Mouse (Mus musculus): ENCODE data around the gene Cox19. TPM values are rescaled to one million over a fixed set of nuclear protein-coding genes. Genes with fewer than 3 reads are reported as not detected.
A peak's percentile ranks its signal among the peaks of the same experiment; 100 is the strongest.

The Cox19 gene
- polyA plus RNA-seq, 1 experiment from 2014 or later, result 103 TPM

DNA sequence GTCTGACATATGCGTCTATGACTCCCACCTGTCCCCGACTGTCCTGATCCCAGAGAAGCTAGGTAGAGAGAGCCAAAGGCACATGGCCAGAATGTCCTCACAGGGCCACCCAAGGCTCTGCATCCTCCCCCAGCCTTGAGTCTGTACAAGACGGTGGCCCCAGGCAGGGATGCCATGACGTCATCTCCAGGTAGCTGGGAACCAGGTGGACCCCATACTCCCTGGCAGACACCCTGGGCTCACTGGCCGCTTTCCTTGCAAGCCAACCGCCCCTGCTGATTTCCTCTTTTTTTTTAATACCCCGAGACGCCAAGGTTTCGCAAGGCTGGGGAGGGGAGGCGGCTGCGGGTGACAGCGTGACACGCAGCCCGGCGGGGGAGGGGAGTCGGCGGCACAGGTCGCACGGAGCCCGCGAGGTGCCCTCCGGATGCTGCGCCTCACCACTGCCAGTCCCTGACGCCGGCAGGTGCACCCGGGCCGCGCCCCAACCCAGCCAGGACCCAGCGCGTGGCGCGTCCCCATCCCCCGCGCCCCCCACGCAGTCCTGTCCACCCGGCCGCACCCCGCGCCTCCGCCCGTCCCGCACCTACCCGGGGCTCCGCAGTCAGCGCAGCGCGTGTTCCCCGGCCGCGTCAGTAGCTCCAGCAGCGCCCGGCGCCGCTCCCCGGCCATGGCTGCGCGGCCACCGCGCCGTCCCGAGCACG, 26.4 kb downstream of the Cox19 start:
- Histone ChIP-seq H3K27ac (ENCODE audit: low read depth, low read length) (no peak overlapping the region), H3K4me1 (replicated peaks; ENCODE audit: control insufficient read depth, insufficient read depth, low read length) (0 out of 2 replicates have a peak, but pooled peaks cover 3% of the 10 kb centered on the region), H3K27me3 (ENCODE audit: control insufficient read depth, insufficient read depth, low read length) (peaks cover 31% of the 10 kb centered on the region), H3K9ac (ENCODE audit: low read length) (peak overlapping the region; percentile 63), H3K36me3 (ENCODE audit: control insufficient read depth, insufficient read depth, low read length) (no peaks in the 10 kb centered on the region), H3K4me3 (ENCODE audit: low read depth, low read length) (peak overlapping the region; percentile 67), H3K9me3 (ENCODE audit: control insufficient read depth, low read length) (no peaks in the 10 kb centered on the region), H3K4me2 (ENCODE audit: low read depth, low read length, severe bottlenecking) (peak overlapping the region; percentile 93)
- peak; percentile 70 for DNase-seq (ENCODE audit: low spot score)
- 8% methylated on average over 11 of the region's 62 CpGs for WGBS
- ATAC-seq (replicated peaks; ENCODE audit: low FRiP score), result peak; percentile 45; the same call in 1 of the 2 replicates

DNA sequence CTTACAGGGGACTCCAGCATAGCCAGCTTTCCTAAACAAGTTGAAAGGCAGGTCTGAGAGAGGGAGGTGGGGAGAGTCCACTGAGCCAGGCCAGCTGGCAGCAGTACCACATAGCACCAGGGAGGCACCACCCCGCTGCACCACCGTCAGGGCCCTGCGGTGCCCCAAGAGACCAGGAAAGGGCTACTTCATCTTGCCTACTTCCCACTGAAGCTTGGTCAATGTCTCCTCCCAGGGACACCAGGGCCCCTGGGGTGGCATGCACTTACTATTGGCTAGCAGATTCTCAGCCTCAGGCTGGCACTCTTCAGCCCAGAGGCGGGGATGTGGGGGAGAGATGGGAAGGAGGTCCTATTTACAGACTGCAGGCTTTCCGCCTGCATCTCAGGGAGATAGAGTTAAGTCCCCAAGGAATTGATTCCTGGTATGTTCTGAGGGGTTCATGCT, 27.1 kb downstream of the Cox19 start:
- ATAC-seq (replicated peaks; ENCODE audit: low FRiP score) (no peak), DNase-seq (ENCODE audit: low spot score) (no peak)
- Histone ChIP-seq H3K9me3 (ENCODE audit: control insufficient read depth, low read length) (no peaks in the 10 kb centered on the region), H3K9ac (ENCODE audit: low read length) (no peak overlapping the region), H3K27me3 (ENCODE audit: control insufficient read depth, insufficient read depth, low read length) (peaks cover 31% of the 10 kb centered on the region), H3K36me3 (ENCODE audit: control insufficient read depth, insufficient read depth, low read length) (no peaks in the 10 kb centered on the region), H3K4me3 (ENCODE audit: low read depth, low read length) (peak overlapping the region; percentile 67; the same call in 1 of the 2 replicates), H3K4me2 (ENCODE audit: low read depth, low read length, severe bottlenecking) (no peak overlapping the region), H3K4me1 (replicated peaks; ENCODE audit: control insufficient read depth, insufficient read depth, low read length) (0 out of 2 replicates have a peak, but pooled peaks cover 3% of the 10 kb centered on the region), H3K27ac (ENCODE audit: low read depth, low read length) (no peak overlapping the region)
- 61% methylated on average over 5 of the region's 5 CpGs for WGBS

DNA sequence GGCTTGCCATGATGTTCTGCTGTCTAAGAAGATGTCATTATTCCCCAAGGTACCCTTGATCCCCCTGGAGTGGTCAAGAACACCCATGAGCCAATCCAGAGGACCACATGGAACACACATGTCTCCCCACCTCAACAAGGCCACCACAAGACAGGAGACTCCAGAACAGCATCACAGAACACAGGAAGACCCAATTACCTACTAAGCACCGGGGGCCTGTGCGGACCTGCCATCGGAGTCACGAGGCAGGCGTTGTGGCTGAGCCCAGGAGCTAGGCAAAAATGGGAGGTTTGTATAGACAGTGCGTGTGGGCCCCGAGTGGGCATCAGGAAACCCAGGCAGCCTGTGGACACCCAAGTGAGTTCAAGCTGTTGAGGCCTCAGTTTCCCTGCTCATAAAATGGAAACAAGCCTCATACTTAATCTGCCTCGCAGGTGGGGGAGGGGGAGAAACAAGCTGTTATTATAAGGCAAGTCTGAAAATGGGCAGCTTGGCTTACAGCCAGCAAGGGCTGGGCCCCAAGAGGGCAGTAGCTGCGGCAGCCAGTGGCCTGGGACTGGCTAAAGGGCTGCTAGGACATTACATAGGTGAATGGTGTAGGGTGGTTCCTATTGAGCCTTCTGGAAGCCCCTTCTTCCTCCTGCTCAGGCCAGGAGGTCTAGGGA, 27.8 kb downstream of the Cox19 start:
- no peak for ATAC-seq (replicated peaks; ENCODE audit: low FRiP score)
- Histone ChIP-seq H3K27me3 (ENCODE audit: control insufficient read depth, insufficient read depth, low read length) (peaks cover 31% of the 10 kb centered on the region), H3K27ac (ENCODE audit: low read depth, low read length) (no peak overlapping the region), H3K4me1 (replicated peaks; ENCODE audit: control insufficient read depth, insufficient read depth, low read length) (0 out of 2 replicates have a peak, but pooled peaks cover 3% of the 10 kb centered on the region), H3K9ac (ENCODE audit: low read length) (no peak overlapping the region), H3K36me3 (ENCODE audit: control insufficient read depth, insufficient read depth, low read length) (no peaks in the 10 kb centered on the region), H3K4me2 (ENCODE audit: low read depth, low read length, severe bottlenecking) (no peak overlapping the region), H3K9me3 (ENCODE audit: control insufficient read depth, low read length) (no peaks in the 10 kb centered on the region), H3K4me3 (ENCODE audit: low read depth, low read length) (no peak overlapping the region)
- 87% methylated on average over 9 of the region's 9 CpGs for WGBS
- DNase-seq (ENCODE audit: low spot score), result no peak

DNA sequence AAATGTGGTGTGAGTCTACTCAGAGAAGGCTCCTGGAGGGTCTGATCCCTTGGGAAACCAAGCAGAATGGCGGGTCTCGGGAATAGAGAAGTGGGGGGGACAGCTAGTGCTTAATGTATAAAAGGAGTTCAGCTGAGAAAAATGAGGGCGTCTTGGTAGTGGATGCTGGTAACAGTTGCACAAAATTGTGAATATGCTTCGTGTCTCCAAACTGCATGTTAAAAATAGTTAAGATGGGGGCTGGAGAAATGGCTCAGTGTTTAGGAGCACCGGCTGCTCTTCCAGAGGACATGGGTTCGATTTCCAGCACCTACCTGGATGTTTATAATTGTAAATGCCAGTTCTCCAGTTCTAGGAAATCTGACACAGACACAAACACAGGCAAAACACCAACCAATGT, 29.9 kb downstream of the Cox19 start:
- DNase-seq (ENCODE audit: low spot score), result no peak
- Histone ChIP-seq H3K4me3 (ENCODE audit: low read depth, low read length) (no peak overlapping the region), H3K27ac (ENCODE audit: low read depth, low read length) (no peak overlapping the region), H3K9me3 (ENCODE audit: control insufficient read depth, low read length) (no peaks in the 10 kb centered on the region), H3K36me3 (ENCODE audit: control insufficient read depth, insufficient read depth, low read length) (no peaks in the 10 kb centered on the region), H3K27me3 (ENCODE audit: control insufficient read depth, insufficient read depth, low read length) (peaks cover 30% of the 10 kb centered on the region), H3K9ac (ENCODE audit: low read length) (no peak overlapping the region), H3K4me2 (ENCODE audit: low read depth, low read length, severe bottlenecking) (no peak overlapping the region), H3K4me1 (replicated peaks; ENCODE audit: control insufficient read depth, insufficient read depth, low read length) (0 out of 2 replicates have a peak, but pooled peaks cover 3% of the 10 kb centered on the region)
- no peak for ATAC-seq (replicated peaks; ENCODE audit: low FRiP score)
- WGBS, result 87% methylated on average over 6 of the region's 6 CpGs

DNA sequence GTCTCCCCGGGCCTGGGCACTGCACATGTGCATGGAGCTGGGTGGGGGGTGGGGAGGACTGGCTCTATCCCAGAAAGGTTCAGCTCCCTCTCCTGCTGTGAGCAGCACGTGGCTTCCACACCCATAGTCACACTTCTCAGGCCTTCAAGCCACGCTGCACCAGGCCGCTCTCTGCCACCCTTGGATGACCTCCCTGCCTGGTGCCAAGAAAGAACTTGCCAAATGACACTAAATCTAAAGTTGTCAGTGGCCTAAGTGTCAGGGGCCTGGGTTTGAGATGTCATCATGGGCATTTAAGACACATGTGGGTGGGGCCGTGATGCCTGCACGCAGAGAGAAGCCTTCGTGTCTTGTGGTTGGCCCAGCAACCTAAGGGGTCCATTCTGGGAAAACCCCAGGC, 30.8 kb downstream of the Cox19 start:
- H3K27me3 ChIP-seq (ENCODE audit: control insufficient read depth, insufficient read depth, low read length), result peaks cover 22% of the 10 kb centered on the region
- WGBS, result 83% methylated on average over 7 of the region's 7 CpGs
- no peak overlapping the region for H3K9ac ChIP-seq (ENCODE audit: low read length)
- no peaks in the 10 kb centered on the region for H3K9me3 ChIP-seq (ENCODE audit: control insufficient read depth, low read length)
- ATAC-seq (replicated peaks; ENCODE audit: low FRiP score) (no peak), DNase-seq (ENCODE audit: low spot score) (no peak)
- H3K36me3 ChIP-seq (ENCODE audit: control insufficient read depth, insufficient read depth, low read length), result no peaks in the 10 kb centered on the region
- H3K27ac ChIP-seq (ENCODE audit: low read depth, low read length), result no peak overlapping the region
- no peak overlapping the region for H3K4me3 ChIP-seq (ENCODE audit: low read depth, low read length)
- H3K4me1 ChIP-seq (replicated peaks; ENCODE audit: control insufficient read depth, insufficient read depth, low read length), result 0 out of 2 replicates have a peak, but pooled peaks cover 3% of the 10 kb centered on the region
- no peak overlapping the region for H3K4me2 ChIP-seq (ENCODE audit: low read depth, low read length, severe bottlenecking)

DNA sequence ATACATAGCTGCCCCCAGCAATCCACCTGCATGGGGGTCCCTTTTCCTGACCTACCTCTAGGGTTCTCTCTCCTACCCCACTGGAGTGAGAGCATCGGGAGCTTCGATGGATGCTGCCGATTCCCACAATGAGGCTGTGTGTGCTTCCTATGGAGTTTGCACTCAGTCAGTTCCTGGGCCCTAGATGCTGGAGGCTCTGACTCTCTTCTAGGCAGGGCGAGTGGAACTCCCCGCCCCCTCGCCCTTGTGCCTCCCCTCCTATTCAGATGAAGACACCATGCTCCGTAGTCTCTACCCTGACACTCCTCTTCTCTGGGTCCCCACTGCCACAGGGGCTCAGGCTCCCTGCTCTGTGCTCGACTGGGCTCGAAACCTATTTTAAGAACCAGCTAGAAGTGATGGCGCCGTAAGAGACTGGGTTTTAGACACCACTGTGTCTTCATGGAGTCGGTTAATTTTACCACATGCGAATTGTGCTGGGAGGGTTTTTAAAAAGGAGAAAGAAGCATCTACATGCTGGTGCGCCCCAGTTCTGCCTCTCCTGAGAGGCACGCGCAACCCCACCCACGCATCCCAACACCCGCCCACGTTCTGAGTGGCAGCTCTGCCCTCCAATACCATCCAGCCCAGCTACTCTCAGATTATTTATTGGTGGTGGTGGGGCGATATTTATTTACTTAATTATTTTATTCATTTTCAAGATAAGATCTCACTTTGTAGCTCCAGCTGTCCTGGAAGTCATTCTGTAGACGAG, 33.3 kb downstream of the Cox19 start:
- H3K4me1 ChIP-seq (replicated peaks; ENCODE audit: control insufficient read depth, insufficient read depth, low read length), result no peaks in the 10 kb centered on the region
- no peak overlapping the region for H3K9ac ChIP-seq (ENCODE audit: low read length)
- no peak overlapping the region for H3K27ac ChIP-seq (ENCODE audit: low read depth, low read length)
- no peak overlapping the region for H3K4me2 ChIP-seq (ENCODE audit: low read depth, low read length, severe bottlenecking)
- WGBS, result 65% methylated on average over 21 of the region's 21 CpGs
- no peaks in the 10 kb centered on the region for H3K9me3 ChIP-seq (ENCODE audit: control insufficient read depth, low read length)
- no peaks in the 10 kb centered on the region for H3K36me3 ChIP-seq (ENCODE audit: control insufficient read depth, insufficient read depth, low read length)
- no peaks in the 10 kb centered on the region; the same call in 1 of the 2 replicates for H3K27me3 ChIP-seq (ENCODE audit: control insufficient read depth, insufficient read depth, low read length)
- H3K4me3 ChIP-seq (ENCODE audit: low read depth, low read length), result no peak overlapping the region
- ATAC-seq (replicated peaks; ENCODE audit: low FRiP score) (no peak), DNase-seq (ENCODE audit: low spot score) (no peak)

DNA sequence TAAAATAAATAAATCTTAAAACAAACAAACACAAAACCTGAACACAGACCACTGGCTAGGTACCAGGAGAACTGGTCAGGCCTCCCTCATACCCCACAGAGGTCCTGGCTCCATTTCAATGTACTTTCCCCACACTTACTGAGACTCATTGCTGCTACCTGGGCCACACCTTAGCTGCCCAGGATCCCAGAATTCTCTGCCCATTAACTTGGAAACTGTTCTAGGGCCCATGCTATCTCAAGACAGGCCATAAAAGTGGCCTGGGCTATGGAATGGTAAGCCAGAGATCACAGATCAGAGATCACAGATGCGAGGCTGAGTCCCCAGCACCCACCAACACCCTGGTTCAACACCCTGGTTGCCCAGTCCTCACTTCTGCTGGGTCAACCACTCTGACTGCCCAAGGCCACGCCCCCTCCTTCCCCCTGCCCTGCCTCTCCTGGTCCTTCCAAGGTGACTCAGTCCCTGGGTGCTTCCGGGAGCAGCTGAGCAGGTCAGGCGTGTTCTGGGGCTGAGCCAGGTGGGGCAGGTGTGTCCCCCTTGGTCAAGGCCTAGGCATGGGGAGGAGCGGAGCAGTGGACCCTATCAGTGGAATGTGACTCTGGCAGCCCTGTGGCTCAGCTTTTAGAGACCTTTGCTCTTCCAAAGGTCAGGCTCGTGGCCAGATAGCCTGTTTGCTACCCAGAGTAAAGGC, 34.1 kb downstream of the Cox19 start:
- Histone ChIP-seq H3K27ac (ENCODE audit: low read depth, low read length) (no peak overlapping the region), H3K9me3 (ENCODE audit: control insufficient read depth, low read length) (no peaks in the 10 kb centered on the region), H3K4me3 (ENCODE audit: low read depth, low read length) (no peak overlapping the region), H3K27me3 (ENCODE audit: control insufficient read depth, insufficient read depth, low read length) (no peaks in the 10 kb centered on the region), H3K4me1 (replicated peaks; ENCODE audit: control insufficient read depth, insufficient read depth, low read length) (no peaks in the 10 kb centered on the region), H3K4me2 (ENCODE audit: low read depth, low read length, severe bottlenecking) (no peak overlapping the region), H3K36me3 (ENCODE audit: control insufficient read depth, insufficient read depth, low read length) (no peaks in the 10 kb centered on the region), H3K9ac (ENCODE audit: low read length) (no peak overlapping the region)
- WGBS, result 69% methylated on average over 6 of the region's 6 CpGs
- ATAC-seq (replicated peaks; ENCODE audit: low FRiP score), result no peak
- no peak for DNase-seq (ENCODE audit: low spot score)

DNA sequence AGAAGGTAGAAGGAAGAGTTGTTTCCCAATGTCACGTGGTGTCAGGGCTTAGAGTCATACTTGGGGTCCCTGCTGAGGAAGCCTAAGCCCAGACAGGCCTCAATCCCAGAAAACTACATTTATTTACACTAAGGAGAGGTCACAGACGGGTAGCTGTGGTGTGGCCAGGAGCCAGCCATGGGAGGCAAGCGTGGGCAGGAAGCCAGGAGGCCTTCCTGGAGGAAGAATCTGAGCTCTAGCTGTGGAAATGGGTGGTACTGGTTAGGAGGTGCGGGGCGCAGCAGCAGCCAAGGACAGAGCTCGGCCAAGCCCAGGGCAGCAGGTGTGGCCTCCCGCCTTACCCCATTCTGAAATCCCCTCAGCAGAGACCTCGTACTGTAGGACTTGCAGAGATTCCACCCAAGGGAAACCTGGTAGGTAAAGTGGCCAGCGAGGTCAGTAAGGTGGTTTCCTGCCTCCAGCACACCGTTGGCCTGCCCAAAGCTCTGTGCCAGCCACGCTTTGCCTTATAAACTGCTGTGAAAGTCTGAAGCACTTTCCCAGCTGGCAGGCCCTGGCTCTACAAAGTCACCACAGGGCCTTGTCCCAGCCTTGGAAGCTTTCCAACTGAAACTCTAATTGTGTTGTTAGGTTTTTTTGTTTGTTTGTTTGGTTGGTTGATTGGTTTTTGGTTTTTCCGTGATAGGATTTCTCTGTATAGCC, 36.1 kb downstream of the Cox19 start:
- no peak for DNase-seq (ENCODE audit: low spot score)
- Histone ChIP-seq H3K4me2 (ENCODE audit: low read depth, low read length, severe bottlenecking) (no peak overlapping the region), H3K4me1 (replicated peaks; ENCODE audit: control insufficient read depth, insufficient read depth, low read length) (no peaks in the 10 kb centered on the region), H3K9ac (ENCODE audit: low read length) (no peak overlapping the region), H3K27me3 (ENCODE audit: control insufficient read depth, insufficient read depth, low read length) (no peaks in the 10 kb centered on the region), H3K27ac (ENCODE audit: low read depth, low read length) (no peak overlapping the region), H3K9me3 (ENCODE audit: control insufficient read depth, low read length) (no peaks in the 10 kb centered on the region), H3K4me3 (ENCODE audit: low read depth, low read length) (no peak overlapping the region), H3K36me3 (ENCODE audit: control insufficient read depth, insufficient read depth, low read length) (no peaks in the 10 kb centered on the region)
- 84% methylated on average over 12 of the region's 12 CpGs for WGBS
- ATAC-seq (replicated peaks; ENCODE audit: low FRiP score), result no peak
